Mouse (Mus musculus) T-helper 2 cell (primary cell): ENCODE measurements around the gene Nrxn1.

Experiments
- in situ Hi-C: fragments of 300-600 bp; cut with MboI, MseI; formaldehyde crosslinking; loops from one replicate; pipeline ENCODE4 v1.15.1; 2025; ENCODE audit warnings: high pct_unique_total_duplicates

Nrxn1 gene

GRCm38 (mm10) chr17:90962904-90963531, 129.9 kb downstream of the Nrxn1 start:
- in situ Hi-C loops, result no loop called here

GRCm38 (mm10) chr17:90955221-90955620, 137.7 kb downstream of the Nrxn1 start:
- in situ Hi-C loops, result no loop called here

- in situ Hi-C loops, result no loop called here
Observed at GRCm38 (mm10) chr17:90934929-90935328, 157.9 kb downstream of the Nrxn1 start.

- in situ Hi-C loops, result no loop called here
Observed at GRCm38 (mm10) chr17:90913320-90913719, 179.6 kb downstream of the Nrxn1 start.

- in situ Hi-C loops, result no loop called here
Observed at GRCm38 (mm10) chr17:90912746-90913145, 180.1 kb downstream of the Nrxn1 start.

- in situ Hi-C loops, result no loop called here
Observed at GRCm38 (mm10) chr17:90912341-90912740, 180.5 kb downstream of the Nrxn1 start.

- in situ Hi-C loops, result no loop called here
Observed at GRCm38 (mm10) chr17:90906118-90907093, 186.5 kb downstream of the Nrxn1 start.

- in situ Hi-C loops, result no loop called here
Observed at GRCm38 (mm10) chr17:90905143-90905542, 187.7 kb downstream of the Nrxn1 start.

GRCm38 (mm10) chr17:90892327-90893259, 200.3 kb downstream of the Nrxn1 start:
- in situ Hi-C loops, result no loop called here

GRCm38 (mm10) chr17:90891711-90892110, 201.2 kb downstream of the Nrxn1 start:
- in situ Hi-C loops, result no loop called here

GRCm38 (mm10) chr17:90857225-90857624, 235.6 kb downstream of the Nrxn1 start:
- in situ Hi-C loops, result no loop called here

GRCm38 (mm10) chr17:90843876-90844275, 249.0 kb downstream of the Nrxn1 start:
- in situ Hi-C loops, result no loop called here

GRCm38 (mm10) chr17:90843072-90843611, 249.7 kb downstream of the Nrxn1 start:
- in situ Hi-C loops, result no loop called here

GRCm38 (mm10) chr17:90837022-90837414, 255.9 kb downstream of the Nrxn1 start:
- in situ Hi-C loops, result no loop called here

GRCm38 (mm10) chr17:90836154-90837021, 256.5 kb downstream of the Nrxn1 start:
- in situ Hi-C loops, result no loop called here

GRCm38 (mm10) chr17:90818340-90818739, 274.5 kb downstream of the Nrxn1 start:
- in situ Hi-C loops, result no loop called here

- in situ Hi-C loops, result no loop called here
Observed at GRCm38 (mm10) chr17:90817898-90818297, 275.0 kb downstream of the Nrxn1 start.

- in situ Hi-C loops, result no loop called here
Observed at GRCm38 (mm10) chr17:90815306-90815705, 277.6 kb downstream of the Nrxn1 start.

- in situ Hi-C loops, result no loop called here
Observed at GRCm38 (mm10) chr17:90813760-90814159, 279.1 kb downstream of the Nrxn1 start.

GRCm38 (mm10) chr17:90812485-90812884, 280.4 kb downstream of the Nrxn1 start:
- in situ Hi-C loops, result no loop called here
